Mouse (Mus musculus) G1E (cell line): Measurements from ENCODE around the gene Ppp2r1b. TPM values are rescaled to one million over a fixed set of nuclear protein-coding genes. Genes with fewer than 3 reads are reported as not detected.

ENCODE experiments used
- ATAC-seq: 2 replicates; pipeline ENCODE4 v1.8.0; 2016; ENCODE audit warnings: mild to moderate bottlenecking; ENCODE audit not compliant: insufficient number of reproducible peaks, poor library complexity, low FRiP score, severe bottlenecking; ENCODE audit errors: extremely low read depth
- DNase-seq: peaks from one replicate; pipeline ENCODE4 v3.0.0; 2012; ENCODE audit warnings: low spot score
- H3K27me3 ChIP-seq: 2 replicates; pipeline ENCODE4 v1.6.1; 2012; ENCODE audit warnings: mild to moderate bottlenecking, low read length, inconsistent platforms; ENCODE audit not compliant: insufficient read depth
- H3K36me3 ChIP-seq: replicated peaks from 2 replicates; pipeline ENCODE3; 2012; ENCODE audit warnings: mild to moderate bottlenecking, inconsistent platforms
- H3K4me1 ChIP-seq: 2 replicates; pipeline ENCODE4 v1.6.1; 2012; ENCODE audit warnings: low read depth, low read length, inconsistent platforms, mixed read lengths; ENCODE audit not compliant: insufficient read depth
- H3K4me3 ChIP-seq: 2 replicates; pipeline ENCODE4 v1.5.1; 2012; ENCODE audit warnings: low read depth, mild to moderate bottlenecking, inconsistent platforms, low read length, moderate library complexity, mixed read lengths
- H3K9me3 ChIP-seq: replicated peaks from 2 replicates; pipeline ENCODE4 v1.6.1; 2012; ENCODE audit warnings: inconsistent platforms
- CTCF ChIP-seq: IDR thresholded peaks from 2 replicates; pipeline ENCODE4 v1.5.1; 2012; ENCODE audit warnings: low read depth, low read length, inconsistent platforms, mixed read lengths
- GATA1 ChIP-seq: IDR thresholded peaks from 2 replicates; pipeline ENCODE4 v1.6.1; 2012; ENCODE audit warnings: borderline replicate concordance, low read length, inconsistent platforms, mixed read lengths
- GATA2 ChIP-seq: IDR thresholded peaks from 2 replicates; pipeline ENCODE4 v1.6.1; 2012; ENCODE audit warnings: low read depth, low read length, inconsistent platforms, borderline replicate concordance
- POLR2AphosphoS5 ChIP-seq: IDR thresholded peaks from 2 replicates; pipeline ENCODE4 v1.6.1; 2012; ENCODE audit warnings: low read depth, low read length, inconsistent platforms; ENCODE audit not compliant: insufficient replicate concordance
- TAL1 ChIP-seq: conservative IDR thresholded peaks from 2 replicates; pipeline ENCODE4 v1.6.1; 2012; ENCODE audit warnings: low read depth, low read length, inconsistent platforms, mixed read lengths
- polyA plus RNA-seq: library from polyadenylated mRNA; stranded (reverse); fragments of >175 nt; gene quantifications from 2 replicates; pipeline ENCODE4 v1.2.3, GENCODE M21; 2012
- total RNA-seq, 2 experiments: library from RNA; stranded (forward) in 1 of 2; stranded (reverse) in 1 of 2; fragments of 200-1000 nt in 1 of 2; fragments of >200 nt in 1 of 2; fragmentation: Nextera tagmentation in 1 of 2; gene quantifications; 2 replicates each; pipeline ENCODE4 v1.2.3; 2014 to 2017

The Ppp2r1b gene
- total RNA-seq (2014; fragmentation: Nextera tagmentation): 57.7 and 68.7 TPM in 2 replicates
- 82.9 and 93.0 TPM in 2 replicates for total RNA-seq (2017)
- polyA plus RNA-seq: 18.9 and 21.3 TPM in 2 replicates

DNA sequence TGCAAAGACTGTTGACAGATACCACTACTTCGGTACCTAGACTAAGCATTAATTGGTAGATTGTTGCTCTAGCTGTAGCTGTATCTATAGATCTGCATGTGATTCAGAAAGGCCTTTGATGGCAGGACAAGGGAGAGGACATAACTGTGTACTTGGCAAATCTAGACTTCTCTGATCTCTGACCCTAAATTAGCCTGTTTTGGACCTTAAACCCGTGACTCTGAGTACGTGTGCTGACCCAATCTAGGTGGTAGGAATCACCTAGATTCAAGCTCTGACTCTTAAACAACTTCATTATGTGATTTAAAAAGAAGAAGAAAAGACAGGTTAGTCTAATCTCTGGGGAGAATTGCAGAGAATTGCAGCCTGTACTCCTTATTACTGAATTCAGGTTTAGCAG, at the start of gene Ppp2r1b:
Gene Ppp2r1b, plus strand, starts transcription at position 221 of the 400 bp plus-strand sequence.
- TF ChIP-seq POLR2AphosphoS5: no peak
- no peak for TF ChIP-seq CTCF
- TF ChIP-seq TAL1: no peak
- no peak for TF ChIP-seq GATA1
- TF ChIP-seq GATA2: no peak
- ATAC-seq (no peak), DNase-seq (no peak)
- Histone ChIP-seq H3K4me3 (no peak within 1 kb of the TSS), H3K36me3 (peaks cover 56% of the 10 kb centered on the region), H3K27me3 (no peaks in the 10 kb centered on the region), H3K9me3 (no peaks in the 10 kb centered on the region), H3K4me1 (peaks cover 23% of the 10 kb centered on the region)

DNA sequence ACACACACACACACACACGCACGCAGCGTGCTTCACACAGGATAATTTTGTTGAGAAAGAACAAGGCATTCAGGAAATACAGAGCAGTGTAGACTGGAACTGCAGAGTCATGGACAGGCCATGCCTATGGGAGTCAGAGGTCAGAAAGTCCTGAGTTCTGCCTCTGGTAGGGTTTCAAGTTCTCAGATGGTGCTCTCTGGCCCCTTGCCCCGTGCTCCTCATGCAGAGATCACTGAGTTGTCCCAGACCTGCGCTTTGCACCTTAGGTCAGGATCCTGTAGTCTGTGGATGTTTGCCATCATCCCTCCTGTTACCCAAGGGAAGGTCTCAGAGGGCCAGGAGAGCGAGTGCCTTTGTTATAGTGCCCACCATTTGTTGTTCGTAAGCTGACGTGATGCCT, 48.3 kb upstream of the Ppp2r1b start:
- no peak for DNase-seq
- Histone ChIP-seq H3K27me3 (no peaks in the 10 kb centered on the region), H3K4me1 (no peaks in the 10 kb centered on the region), H3K4me3 (no peak overlapping the region), H3K9me3 (no peaks in the 10 kb centered on the region), H3K36me3 (peaks cover 87% of the 10 kb centered on the region)
- TF ChIP-seq GATA1 (no peak), GATA2 (no peak), CTCF (no peak), TAL1 (no peak), POLR2AphosphoS5 (no peak)
- ATAC-seq: no peak

DNA sequence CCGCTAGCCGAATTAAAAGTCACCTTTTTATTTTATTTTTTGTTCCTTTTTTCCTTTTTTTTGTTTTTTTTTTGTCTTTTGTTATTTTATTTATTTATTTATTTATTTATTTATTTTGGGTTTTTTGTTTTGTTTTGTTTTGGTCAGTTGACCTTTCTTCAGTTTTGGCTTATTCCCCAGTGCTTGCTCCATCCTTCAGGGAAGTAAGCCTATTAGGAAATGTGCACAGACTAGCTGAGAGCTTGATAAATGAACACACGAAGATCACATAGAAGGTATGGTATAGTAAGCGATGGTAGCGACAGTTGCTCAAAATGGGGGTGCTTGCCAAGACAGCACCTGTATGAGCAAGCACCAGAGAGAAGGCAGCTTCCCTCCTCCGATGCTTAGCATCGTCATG, 47.5 kb upstream of the Ppp2r1b start:
- peaks cover 87% of the 10 kb centered on the region for H3K36me3 ChIP-seq
- no peak for ATAC-seq
- H3K4me3 ChIP-seq: no peak overlapping the region
- H3K4me1 ChIP-seq: peaks cover under 1% of the 10 kb centered on the region; the same call in 1 of the 2 replicates
- H3K27me3 ChIP-seq: no peaks in the 10 kb centered on the region
- TF ChIP-seq GATA1 (no peak), POLR2AphosphoS5 (no peak), GATA2 (no peak), CTCF (no peak), TAL1 (no peak)
- DNase-seq: no peak
- H3K9me3 ChIP-seq: no peaks in the 10 kb centered on the region

DNA sequence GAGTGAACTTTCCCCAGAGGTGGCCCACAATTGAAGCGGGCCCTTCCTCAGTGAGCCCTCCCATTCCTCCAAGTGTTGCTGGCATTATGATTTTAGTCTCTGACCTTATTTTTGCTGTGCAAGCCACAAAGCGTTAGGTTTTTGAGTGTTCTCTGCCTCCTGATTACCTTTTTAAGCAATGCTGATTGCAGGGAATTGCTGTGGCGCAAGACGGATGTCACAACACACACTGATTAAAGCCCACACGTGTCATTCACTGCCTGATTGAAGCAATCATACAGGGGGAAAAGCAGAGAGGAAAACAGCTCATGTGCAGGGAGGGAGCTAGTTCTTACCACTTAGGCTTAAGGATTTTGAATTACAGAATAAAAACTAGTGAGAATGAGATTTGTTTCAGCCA, 46.7 kb upstream of the Ppp2r1b start:
- Histone ChIP-seq H3K4me1 (peaks cover 7% of the 10 kb centered on the region), H3K4me3 (no peak overlapping the region), H3K9me3 (no peaks in the 10 kb centered on the region), H3K27me3 (no peaks in the 10 kb centered on the region), H3K36me3 (peaks cover 90% of the 10 kb centered on the region)
- ATAC-seq: no peak
- TF ChIP-seq POLR2AphosphoS5 (no peak), GATA2 (no peak), TAL1 (no peak), CTCF (no peak), GATA1 (no peak)
- no peak for DNase-seq

DNA sequence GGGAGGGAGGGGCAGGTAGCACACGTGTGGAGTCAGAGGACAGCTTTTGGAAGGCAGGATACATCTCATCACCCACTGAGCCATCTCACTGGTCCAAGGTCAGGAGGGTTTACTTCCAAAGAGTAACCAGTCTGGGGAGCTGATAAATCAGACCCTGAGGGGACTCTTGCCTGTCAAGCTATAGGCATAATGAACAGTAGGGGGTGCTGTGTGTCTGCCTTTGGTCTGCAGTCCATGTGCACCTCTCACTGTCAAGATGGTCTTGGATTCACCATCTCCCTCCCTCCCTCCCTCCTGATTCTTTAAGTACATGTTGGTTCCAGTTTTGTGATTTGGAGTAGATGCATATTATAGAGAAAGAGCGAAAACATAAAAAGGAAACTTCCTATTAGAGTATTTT, 44.1 kb upstream of the Ppp2r1b start:
- Histone ChIP-seq H3K27me3 (no peaks in the 10 kb centered on the region), H3K4me1 (peaks cover 12% of the 10 kb centered on the region), H3K36me3 (peaks cover 93% of the 10 kb centered on the region), H3K9me3 (no peaks in the 10 kb centered on the region), H3K4me3 (no peak overlapping the region)
- ATAC-seq: no peak; the same call in 1 of the 2 replicates
- peak; percentile 22 for DNase-seq
- TF ChIP-seq GATA1: no peak
- no peak for TF ChIP-seq GATA2
- TF ChIP-seq POLR2AphosphoS5: no peak
- TF ChIP-seq CTCF: peak; percentile 43

DNA sequence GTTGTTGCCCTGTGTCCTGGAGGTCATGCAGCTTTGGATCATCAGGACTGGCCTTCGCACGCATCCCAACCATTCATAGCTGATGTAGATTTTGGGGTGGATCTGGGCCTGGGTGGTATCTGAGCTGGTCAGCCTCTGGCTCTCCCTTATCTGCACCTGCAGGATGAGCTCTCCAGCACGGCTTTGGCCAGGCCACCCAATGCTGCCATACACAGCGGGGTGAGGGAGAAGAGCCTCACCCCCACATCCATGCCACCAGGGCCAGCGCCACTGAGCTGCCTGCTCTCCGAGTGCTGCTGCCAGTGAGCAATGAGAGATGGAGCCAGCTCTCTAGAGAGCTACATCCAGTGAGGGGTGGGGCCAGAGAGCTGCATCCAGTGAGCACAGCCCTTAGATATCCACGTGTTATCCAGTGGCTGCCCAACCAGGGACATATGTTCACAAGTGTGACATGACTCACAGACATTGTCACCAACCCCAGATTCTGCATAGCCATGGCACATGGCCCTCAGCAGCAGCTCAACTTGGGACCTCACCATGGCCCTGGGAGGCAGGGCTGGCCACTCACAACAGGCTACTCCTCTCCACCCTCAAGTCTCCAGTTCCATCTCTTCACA, 41.9 kb upstream of the Ppp2r1b start:
- Histone ChIP-seq H3K4me3 (peak overlapping the region; percentile 7; the same call in 1 of the 2 replicates), H3K9me3 (no peaks in the 10 kb centered on the region), H3K36me3 (peaks cover 96% of the 10 kb centered on the region), H3K4me1 (peaks cover 26% of the 10 kb centered on the region), H3K27me3 (no peaks in the 10 kb centered on the region)
- ATAC-seq: peak; percentile 28; the same call in 1 of the 2 replicates
- no peak for TF ChIP-seq GATA2
- no peak for TF ChIP-seq CTCF
- TF ChIP-seq TAL1: peak; percentile 22; the same call in 1 of the 2 replicates
- no peak for TF ChIP-seq POLR2AphosphoS5
- no peak for TF ChIP-seq GATA1
- DNase-seq: no peak
